ENCODE assay signal across 16 mouse cellular contexts in the genomic region with DNA sequence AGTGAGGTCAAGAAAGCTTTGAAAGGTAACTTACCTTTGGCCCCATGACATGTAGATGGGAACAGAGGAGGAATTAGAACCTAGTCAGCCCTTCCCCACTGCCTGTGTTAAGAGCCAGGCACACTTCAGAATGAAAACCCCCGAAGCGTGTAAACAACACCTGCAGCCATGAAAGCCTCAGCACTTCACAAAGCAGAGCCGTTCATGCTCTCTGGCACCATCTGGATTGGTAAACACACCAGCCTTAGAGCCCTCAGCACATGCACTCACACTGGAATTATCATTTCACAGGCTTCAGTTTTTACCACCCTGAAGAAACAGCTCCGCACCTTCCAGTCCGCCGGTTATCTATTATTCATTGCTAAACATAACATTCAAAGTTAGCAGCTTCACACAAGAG.
DNase-seq lines count a peak whose midpoint lies in the region; ATAC-seq lines count a peak whose summit lies in the region.
"Had no signal": no experiment of that assay in that cellular context is flagged by ENCODE, and none has a peak within 500 bp of the region (broad histone marks: within the 10 kb centered on the region; RNA-seq: fewer than 3 reads in every experiment).

No protein-coding gene starts in this region.

- no peak overlapping the region for H3K4me2 ChIP-seq in neural tube, embryonic 13.5 days
- H3K4me2 ChIP-seq in neural tube, embryonic 15.5 days: no peak overlapping the region
- H3K4me2 ChIP-seq: liver, embryonic 11.5 days had no signal

- H3K9ac ChIP-seq in neural tube, embryonic 13.5 days: no peak overlapping the region
- H3K9ac ChIP-seq in neural tube, embryonic 15.5 days (replicated peaks): no peak overlapping the region

- ATAC-seq in neural tube, embryonic 13.5 days (ENCODE audit: low read depth): peak; percentile 79
- ATAC-seq in neural tube, embryonic 15.5 days (ENCODE audit: low FRiP score): no peak
- ATAC-seq: activated CD4-positive, CD25-positive, alpha-beta regulatory T cell, adult 4 months had no signal

- no peak overlapping the region for H3K4me3 ChIP-seq in neural tube, embryonic 13.5 days
- no peak overlapping the region for H3K4me3 ChIP-seq in neural tube, embryonic 15.5 days (replicated peaks)
- H3K4me3 ChIP-seq: myocyte had no signal

- peak; percentile 47 to 50 for DNase-seq in cerebellum, postnatal 10 days
- no peak for DNase-seq in cerebellum, adult 9-10 months
- DNase-seq in retina, embryonic 14.5 days (ENCODE audit: low spot score): peak; percentile 39
- DNase-seq in thymus, postnatal 4 days: peak; percentile 45
- DNase-seq in heart, adult 11 months: no peak
- DNase-seq in adrenal gland, postnatal 10 days: no peak
- DNase-seq: heart, adult 18-20 months; heart, postnatal 36 days; kidney, postnatal 14 days; lung, postnatal 4 days had no signal

- H3K36me3 ChIP-seq in neural tube, embryonic 13.5 days: no peaks in the 10 kb centered on the region
- no peaks in the 10 kb centered on the region for H3K36me3 ChIP-seq in neural tube, embryonic 15.5 days
- H3K36me3 ChIP-seq: G1E had no signal

- 63% methylated on average over 6 of the region's 6 CpGs for WGBS in neural tube, embryonic 13.5 days
- 60% methylated on average over 6 of the region's 6 CpGs for WGBS in neural tube, embryonic 15.5 days

- no peaks in the 10 kb centered on the region for H3K9me3 ChIP-seq in neural tube, embryonic 13.5 days
- H3K9me3 ChIP-seq in neural tube, embryonic 15.5 days (replicated peaks): no peaks in the 10 kb centered on the region

- no peaks in the 10 kb centered on the region; the same call in 1 of the 2 replicates for H3K4me1 ChIP-seq in neural tube, embryonic 13.5 days (replicated peaks)
- H3K4me1 ChIP-seq in neural tube, embryonic 15.5 days: peaks cover 9% of the 10 kb centered on the region; the same call in 1 of the 2 replicates

- 0 out of 2 replicates have a peak overlapping the region, but pooled peaks have one; percentile 9 for H3K27ac ChIP-seq in neural tube, embryonic 13.5 days (replicated peaks)
- no peak overlapping the region for H3K27ac ChIP-seq in neural tube, embryonic 15.5 days (replicated peaks)

- no peaks in the 10 kb centered on the region for H3K27me3 ChIP-seq in neural tube, embryonic 13.5 days
- no peaks in the 10 kb centered on the region for H3K27me3 ChIP-seq in neural tube, embryonic 15.5 days (replicated peaks)

Comparison
In these comparisons a context has a peak if more than half of its experiments do, and no peak if none do; other contexts are left out.
1. DNase-seq: peak in cerebellum, postnatal 10 days (2 of 2), retina, embryonic 14.5 days (single experiment) and thymus, postnatal 4 days (single experiment); none in cerebellum, adult 9-10 months (single experiment), heart, adult 11 months (single experiment) and adrenal gland, postnatal 10 days (single experiment).